Mouse (Mus musculus): ENCODE data around the gene Kif16b. TPM values are rescaled to one million over a fixed set of nuclear protein-coding genes. Genes with fewer than 3 reads are reported as not detected.

The Kif16b gene
- polyA plus RNA-seq, 1 experiment from 2014 or later = 3.3 TPM

GRCm38 (mm10) chr2:142712727-142713126 lies 188.6 kb downstream of the Kif16b start:
- Histone ChIP-seq H3K4me2 (ENCODE audit: low read length) (no peak overlapping the region), H3K27me3 (replicated peaks; ENCODE audit: control insufficient read depth, insufficient read depth, low read length) (no peaks in the 10 kb centered on the region), H3K27ac (ENCODE audit: low read depth, low read length) (no peak overlapping the region), H3K36me3 (ENCODE audit: control insufficient read depth, insufficient read depth, low read length) (no peaks in the 10 kb centered on the region; the same call in 1 of the 2 replicates), H3K9ac (ENCODE audit: low read depth, low read length) (no peak overlapping the region), H3K4me1 (ENCODE audit: control insufficient read depth, insufficient read depth, low read depth, low read length) (no peaks in the 10 kb centered on the region), H3K9me3 (ENCODE audit: control insufficient read depth, low read length) (no peaks in the 10 kb centered on the region), H3K4me3 (ENCODE audit: low read length) (no peak overlapping the region)
- WGBS = 86% methylated on average over 11 of the region's 11 CpGs
- no peak for ATAC-seq

GRCm38 (mm10) chr2:142709326-142709725 lies 192.0 kb downstream of the Kif16b start:
- WGBS = 57% methylated on average over 3 of the region's 3 CpGs
- no peaks in the 10 kb centered on the region for H3K9me3 ChIP-seq (ENCODE audit: control insufficient read depth, low read length)
- H3K4me3 ChIP-seq (ENCODE audit: low read length) = no peak overlapping the region
- ATAC-seq = peak; percentile 58
- no peaks in the 10 kb centered on the region for H3K27me3 ChIP-seq (replicated peaks; ENCODE audit: control insufficient read depth, insufficient read depth, low read length)
- no peak overlapping the region for H3K9ac ChIP-seq (ENCODE audit: low read depth, low read length)
- no peaks in the 10 kb centered on the region for H3K4me1 ChIP-seq (ENCODE audit: control insufficient read depth, insufficient read depth, low read depth, low read length)
- H3K36me3 ChIP-seq (ENCODE audit: control insufficient read depth, insufficient read depth, low read length) = no peaks in the 10 kb centered on the region; the same call in 1 of the 2 replicates
- no peak overlapping the region for H3K4me2 ChIP-seq (ENCODE audit: low read length)
- no peak overlapping the region for H3K27ac ChIP-seq (ENCODE audit: low read depth, low read length)

GRCm38 (mm10) chr2:142700689-142701088 lies 200.6 kb downstream of the Kif16b start:
- no peak overlapping the region for H3K4me3 ChIP-seq (ENCODE audit: low read length)
- H3K4me1 ChIP-seq (ENCODE audit: control insufficient read depth, insufficient read depth, low read depth, low read length) = peaks cover 2% of the 10 kb centered on the region; the same call in 1 of the 2 replicates
- no peak overlapping the region for H3K9ac ChIP-seq (ENCODE audit: low read depth, low read length)
- no peaks in the 10 kb centered on the region; the same call in 1 of the 2 replicates for H3K27me3 ChIP-seq (replicated peaks; ENCODE audit: control insufficient read depth, insufficient read depth, low read length)
- no peaks in the 10 kb centered on the region for H3K36me3 ChIP-seq (ENCODE audit: control insufficient read depth, insufficient read depth, low read length)
- H3K4me2 ChIP-seq (ENCODE audit: low read length) = no peak overlapping the region
- ATAC-seq = peak; percentile 80; the same call in 1 of the 2 replicates
- H3K9me3 ChIP-seq (ENCODE audit: control insufficient read depth, low read length) = no peaks in the 10 kb centered on the region
- 40% methylated on average over 4 of the region's 4 CpGs for WGBS
- H3K27ac ChIP-seq (ENCODE audit: low read depth, low read length) = no peak overlapping the region

- WGBS = 50% methylated on average over 3 of the region's 3 CpGs
- peak; percentile 77 for ATAC-seq
- H3K27ac ChIP-seq (ENCODE audit: low read depth, low read length) = no peak overlapping the region
Measured at GRCm38 (mm10) chr2:142698650-142699049, 202.7 kb downstream of the Kif16b start.

GRCm38 (mm10) chr2:142694936-142695331 lies 206.4 kb downstream of the Kif16b start:
- H3K9ac ChIP-seq (ENCODE audit: low read depth, low read length) = no peak overlapping the region
- ATAC-seq = no peak
- H3K4me2 ChIP-seq (ENCODE audit: low read length) = no peak overlapping the region
- H3K4me3 ChIP-seq (ENCODE audit: low read length) = no peak overlapping the region
- H3K27me3 ChIP-seq (replicated peaks; ENCODE audit: control insufficient read depth, insufficient read depth, low read length) = no peaks in the 10 kb centered on the region; the same call in 1 of the 2 replicates
- no peaks in the 10 kb centered on the region for H3K4me1 ChIP-seq (ENCODE audit: control insufficient read depth, insufficient read depth, low read depth, low read length)
- H3K36me3 ChIP-seq (ENCODE audit: control insufficient read depth, insufficient read depth, low read length) = no peaks in the 10 kb centered on the region
- no peak overlapping the region for H3K27ac ChIP-seq (ENCODE audit: low read depth, low read length)
- WGBS = 95% methylated on average over 1 of the region's 1 CpGs
- H3K9me3 ChIP-seq (ENCODE audit: control insufficient read depth, low read length) = no peaks in the 10 kb centered on the region

More at GRCm38 (mm10) chr2:142698650-142699049, 202.7 kb downstream of the Kif16b start:
- Histone ChIP-seq H3K4me1 (ENCODE audit: control insufficient read depth, insufficient read depth, low read depth, low read length) (peaks cover 2% of the 10 kb centered on the region; the same call in 1 of the 2 replicates), H3K27me3 (replicated peaks; ENCODE audit: control insufficient read depth, insufficient read depth, low read length) (no peaks in the 10 kb centered on the region; the same call in 1 of the 2 replicates), H3K4me2 (ENCODE audit: low read length) (no peak overlapping the region), H3K36me3 (ENCODE audit: control insufficient read depth, insufficient read depth, low read length) (no peaks in the 10 kb centered on the region), H3K4me3 (ENCODE audit: low read length) (no peak overlapping the region), H3K9ac (ENCODE audit: low read depth, low read length) (no peak overlapping the region), H3K9me3 (ENCODE audit: control insufficient read depth, low read length) (no peaks in the 10 kb centered on the region)

- Histone ChIP-seq H3K4me3 (ENCODE audit: low read length) (no peak overlapping the region), H3K9ac (ENCODE audit: low read depth, low read length) (no peak overlapping the region), H3K4me1 (ENCODE audit: control insufficient read depth, insufficient read depth, low read depth, low read length) (no peaks in the 10 kb centered on the region), H3K27ac (ENCODE audit: low read depth, low read length) (no peak overlapping the region), H3K9me3 (ENCODE audit: control insufficient read depth, low read length) (no peaks in the 10 kb centered on the region), H3K36me3 (ENCODE audit: control insufficient read depth, insufficient read depth, low read length) (no peaks in the 10 kb centered on the region), H3K4me2 (ENCODE audit: low read length) (no peak overlapping the region), H3K27me3 (replicated peaks; ENCODE audit: control insufficient read depth, insufficient read depth, low read length) (no peaks in the 10 kb centered on the region; the same call in 1 of the 2 replicates)
- peak; percentile 57; the same call in 1 of the 2 replicates for ATAC-seq
- 66% methylated on average over 3 of the region's 3 CpGs for WGBS
Measured at GRCm38 (mm10) chr2:142694019-142694935, 207.1 kb downstream of the Kif16b start.

GRCm38 (mm10) chr2:142693461-142693860 lies 207.9 kb downstream of the Kif16b start:
- Histone ChIP-seq H3K4me3 (ENCODE audit: low read length) (no peak overlapping the region), H3K9ac (ENCODE audit: low read depth, low read length) (no peak overlapping the region), H3K36me3 (ENCODE audit: control insufficient read depth, insufficient read depth, low read length) (no peaks in the 10 kb centered on the region), H3K9me3 (ENCODE audit: control insufficient read depth, low read length) (no peaks in the 10 kb centered on the region), H3K27ac (ENCODE audit: low read depth, low read length) (no peak overlapping the region), H3K4me2 (ENCODE audit: low read length) (no peak overlapping the region), H3K27me3 (replicated peaks; ENCODE audit: control insufficient read depth, insufficient read depth, low read length) (no peaks in the 10 kb centered on the region; the same call in 1 of the 2 replicates), H3K4me1 (ENCODE audit: control insufficient read depth, insufficient read depth, low read depth, low read length) (no peaks in the 10 kb centered on the region)
- WGBS = 93% methylated on average over 1 of the region's 1 CpGs
- no peak for ATAC-seq

- Histone ChIP-seq H3K27ac (ENCODE audit: low read depth, low read length) (no peak overlapping the region), H3K27me3 (replicated peaks; ENCODE audit: control insufficient read depth, insufficient read depth, low read length) (no peaks in the 10 kb centered on the region), H3K36me3 (ENCODE audit: control insufficient read depth, insufficient read depth, low read length) (no peaks in the 10 kb centered on the region), H3K4me3 (ENCODE audit: low read length) (no peak overlapping the region), H3K9ac (ENCODE audit: low read depth, low read length) (no peak overlapping the region), H3K4me1 (ENCODE audit: control insufficient read depth, insufficient read depth, low read depth, low read length) (no peaks in the 10 kb centered on the region), H3K4me2 (ENCODE audit: low read length) (no peak overlapping the region), H3K9me3 (ENCODE audit: control insufficient read depth, low read length) (no peaks in the 10 kb centered on the region)
- ATAC-seq = no peak
- 93% methylated on average over 2 of the region's 2 CpGs for WGBS
Measured at GRCm38 (mm10) chr2:142689496-142689895, 211.8 kb downstream of the Kif16b start.

GRCm38 (mm10) chr2:142687936-142688514 lies 213.3 kb downstream of the Kif16b start:
- no peak overlapping the region for H3K9ac ChIP-seq (ENCODE audit: low read depth, low read length)
- H3K9me3 ChIP-seq (ENCODE audit: control insufficient read depth, low read length) = no peaks in the 10 kb centered on the region
- no peak overlapping the region for H3K4me3 ChIP-seq (ENCODE audit: low read length)
- no peaks in the 10 kb centered on the region for H3K27me3 ChIP-seq (replicated peaks; ENCODE audit: control insufficient read depth, insufficient read depth, low read length)
- H3K4me2 ChIP-seq (ENCODE audit: low read length) = no peak overlapping the region
- H3K36me3 ChIP-seq (ENCODE audit: control insufficient read depth, insufficient read depth, low read length) = no peaks in the 10 kb centered on the region
- WGBS = 82% methylated on average over 4 of the region's 4 CpGs
- ATAC-seq = no peak
- H3K27ac ChIP-seq (ENCODE audit: low read depth, low read length) = no peak overlapping the region
- H3K4me1 ChIP-seq (ENCODE audit: control insufficient read depth, insufficient read depth, low read depth, low read length) = no peaks in the 10 kb centered on the region
